Mouse (Mus musculus) lung, adult 2 months (tissue): ENCODE measurements around the gene Rab3a.

ENCODE experiments used
- CTCF ChIP-seq: fragments of 200-500 bp; IDR thresholded peaks from 2 replicates; pipeline ENCODE4 v1.5.1; 2011; ENCODE audit warnings: mild to moderate bottlenecking, low read length, control low read depth; ENCODE audit not compliant: insufficient read depth
- POLR2A ChIP-seq: fragments of 200-500 bp; IDR thresholded peaks from 2 replicates; pipeline ENCODE4 v1.6.1; 2011; ENCODE audit warnings: low read depth, mild to moderate bottlenecking, control low read depth, low read length, borderline replicate concordance; ENCODE audit errors: extremely low read depth

- TF ChIP-seq CTCF (no peak), POLR2A (no peak)
These were observed 23.5 kb upstream of the Rab3a start for GRCm38 (mm10) chr8:70730956-70731355.
